Mouse (Mus musculus) limb, embryonic 10.5 days (tissue): ENCODE results near the gene B4galt1. TPM values are rescaled to one million over a fixed set of nuclear protein-coding genes. Genes with fewer than 3 reads are reported as not detected.
A peak's percentile ranks its signal among the peaks of the same experiment; 100 is the strongest.

ENCODE experiments used
- DNase-seq: peaks from one replicate; pipeline ENCODE4 v3.0.0-alpha.2; 2017; ENCODE audit warnings: low spot score
- H3K27ac ChIP-seq: fragments of 300-500 bp; sonication (generic); 2 replicates; pipeline ENCODE4 v1.5.1; 2016; ENCODE audit warnings: mild to moderate bottlenecking
- H3K27me3 ChIP-seq: fragments of 300-500 bp; sonication (generic); 2 replicates; pipeline ENCODE4 v1.6.1; 2016; ENCODE audit warnings: low read depth, mild to moderate bottlenecking; ENCODE audit not compliant: poor library complexity, severe bottlenecking
- H3K36me3 ChIP-seq: fragments of 300-500 bp; sonication (generic); 2 replicates; pipeline ENCODE4 v1.6.1; 2016; ENCODE audit warnings: mild to moderate bottlenecking, moderate library complexity
- H3K4me1 ChIP-seq: fragments of 300-500 bp; sonication (generic); 2 replicates; pipeline ENCODE4 v1.6.1; 2016
- H3K4me3 ChIP-seq: fragments of 300-500 bp; sonication (generic); 2 replicates; pipeline ENCODE4 v1.5.1; 2016; ENCODE audit warnings: mild to moderate bottlenecking, moderate library complexity
- H3K9me3 ChIP-seq: fragments of 300-500 bp; sonication (generic); replicated peaks from 2 replicates; pipeline ENCODE4 v1.6.1; 2016; ENCODE audit warnings: mild to moderate bottlenecking
- WGBS: fragments of 180-500 bp; shearing (Covaris S2); methylation state at CpG from one replicate; pipeline ENCODE4 v1.1.7; 2016; 5-methylcytosine and 5-hydroxymethylcytosine counted together
- polyA plus RNA-seq: library from polyadenylated mRNA; unstranded; fragments of >200 nt; fragmentation: Nextera tagmentation; extraction: Ambion mirVana; gene quantifications from 2 replicates; pipeline ENCODE4 v1.2.1, GENCODE M21; 2016

The B4galt1 gene
- 23.6 and 29.9 TPM in 2 replicates for polyA plus RNA-seq

GRCm38 (mm10) chr4:40853565-40854386 lies at the start of gene B4galt1:
B4galt1 (minus strand) TSS chr4:40854005.
- Histone ChIP-seq H3K36me3 (peaks cover 5% of the 10 kb centered on the region; the same call in 1 of the 2 replicates), H3K4me1 (peaks cover 41% of the 10 kb centered on the region), H3K4me3 (peak within 1 kb of the TSS; percentile 75), H3K27me3 (no peaks in the 10 kb centered on the region), H3K9me3 (no peaks in the 10 kb centered on the region), H3K27ac (peak within 1 kb of the TSS; percentile 93)
- peak; percentile 99 for DNase-seq
- under 1% methylated on average over 83 of the region's 83 CpGs for WGBS

- no peaks in the 10 kb centered on the region for H3K36me3 ChIP-seq
- WGBS = 85% methylated on average over 4 of the region's 4 CpGs
- no peak overlapping the region for H3K4me3 ChIP-seq
- DNase-seq = no peak
- no peaks in the 10 kb centered on the region for H3K27me3 ChIP-seq
- no peak overlapping the region for H3K27ac ChIP-seq
- 0 out of 2 replicates have a peak, but pooled peaks cover 7% of the 10 kb centered on the region for H3K4me1 ChIP-seq
- H3K9me3 ChIP-seq = no peaks in the 10 kb centered on the region
Observed at GRCm38 (mm10) chr4:40900612-40901011, 46.8 kb upstream of the B4galt1 start.

GRCm38 (mm10) chr4:40900071-40900470 lies 46.3 kb upstream of the B4galt1 start:
- DNase-seq = no peak
- no peaks in the 10 kb centered on the region for H3K27me3 ChIP-seq
- no peaks in the 10 kb centered on the region for H3K9me3 ChIP-seq
- 96% methylated on average over 3 of the region's 3 CpGs for WGBS
- 0 out of 2 replicates have a peak, but pooled peaks cover 7% of the 10 kb centered on the region for H3K4me1 ChIP-seq
- no peak overlapping the region for H3K27ac ChIP-seq
- H3K36me3 ChIP-seq = no peaks in the 10 kb centered on the region
- H3K4me3 ChIP-seq = no peak overlapping the region

GRCm38 (mm10) chr4:40899264-40899663 lies 45.5 kb upstream of the B4galt1 start:
- Histone ChIP-seq H3K9me3 (no peaks in the 10 kb centered on the region), H3K36me3 (no peaks in the 10 kb centered on the region), H3K4me1 (0 out of 2 replicates have a peak, but pooled peaks cover 7% of the 10 kb centered on the region), H3K27ac (no peak overlapping the region), H3K4me3 (no peak overlapping the region), H3K27me3 (no peaks in the 10 kb centered on the region)
- WGBS = 75% methylated on average over 2 of the region's 2 CpGs
- no peak for DNase-seq

DNA sequence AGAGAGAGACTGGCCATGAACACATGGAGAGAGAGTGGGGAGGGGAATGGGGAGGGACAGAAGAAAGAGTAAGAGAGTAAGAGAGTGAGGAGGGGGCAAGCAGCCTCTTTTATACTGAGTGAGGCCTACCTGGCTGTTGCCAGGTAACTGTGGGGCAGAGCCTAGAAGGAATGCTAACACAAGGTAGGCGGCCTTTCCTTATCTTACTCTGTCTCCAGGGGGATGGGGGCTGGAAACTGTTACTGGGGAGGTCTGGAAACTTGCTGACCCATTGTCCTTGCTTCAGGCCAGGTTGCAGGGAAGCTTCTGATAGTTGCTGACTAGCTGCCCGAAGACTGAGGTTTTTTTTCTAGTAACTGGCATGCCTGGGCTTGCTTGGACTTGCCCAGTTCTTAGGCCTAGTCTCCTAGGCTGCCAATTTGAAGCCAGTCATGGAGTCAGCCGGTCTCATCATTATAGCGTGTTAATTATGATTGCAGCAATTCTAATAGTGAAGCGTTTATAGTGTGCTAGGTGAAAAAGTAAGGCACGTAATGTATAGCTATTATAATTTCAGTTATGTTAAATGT lies 44.8 kb upstream of the B4galt1 start:
- WGBS = 77% methylated on average over 6 of the region's 6 CpGs

DNA sequence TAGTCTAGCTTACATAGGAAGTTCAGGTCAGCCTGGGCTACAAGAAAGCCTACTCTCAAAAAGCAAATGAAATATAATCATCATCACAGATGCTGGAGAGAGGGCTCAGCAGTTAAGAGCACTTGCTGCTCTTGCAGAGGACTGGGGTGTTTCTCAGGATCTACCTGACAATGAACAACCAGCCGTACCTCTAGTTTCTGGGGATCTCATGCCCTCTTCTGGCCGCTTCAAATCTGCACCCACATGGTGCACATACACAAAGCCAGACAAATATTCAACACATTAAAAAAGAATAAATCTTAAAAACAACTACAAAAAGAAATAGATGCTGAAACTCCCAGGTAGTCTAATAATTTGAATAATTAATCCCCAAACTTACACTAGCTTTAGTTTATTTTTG lies 41.8 kb upstream of the B4galt1 start:
- no peak for DNase-seq
- Histone ChIP-seq H3K27me3 (no peaks in the 10 kb centered on the region), H3K36me3 (no peaks in the 10 kb centered on the region), H3K4me3 (no peak overlapping the region), H3K4me1 (0 out of 2 replicates have a peak, but pooled peaks cover 7% of the 10 kb centered on the region), H3K27ac (no peak overlapping the region), H3K9me3 (no peaks in the 10 kb centered on the region)
- WGBS = 96% methylated on average over 2 of the region's 2 CpGs

More for the DNA sequence above, 44.8 kb upstream of the B4galt1 start:
- H3K27me3 ChIP-seq = no peaks in the 10 kb centered on the region
- 0 out of 2 replicates have a peak, but pooled peaks cover 7% of the 10 kb centered on the region for H3K4me1 ChIP-seq
- H3K36me3 ChIP-seq = no peaks in the 10 kb centered on the region
- H3K27ac ChIP-seq = no peak overlapping the region
- H3K9me3 ChIP-seq = no peaks in the 10 kb centered on the region
- no peak for DNase-seq
- no peak overlapping the region for H3K4me3 ChIP-seq

DNA sequence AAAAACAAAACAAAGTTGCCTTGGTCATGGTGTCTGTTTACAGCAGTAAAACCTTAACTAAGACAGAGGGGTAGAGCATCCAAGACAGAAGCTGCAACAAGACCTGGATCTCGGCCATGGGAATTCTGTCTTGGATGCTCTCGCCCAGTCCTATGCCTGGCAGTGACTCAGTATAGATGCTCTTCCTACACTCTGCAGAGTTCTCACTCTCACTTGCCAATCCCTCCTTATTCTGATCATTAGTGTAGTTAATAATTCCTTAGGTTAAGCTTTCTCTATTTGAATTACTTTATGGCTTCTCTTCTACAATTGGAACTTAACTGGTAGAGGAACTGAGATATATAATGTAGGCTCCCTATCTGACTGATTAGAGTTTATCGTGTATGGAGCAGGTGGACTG lies 41.3 kb upstream of the B4galt1 start:
- Histone ChIP-seq H3K36me3 (no peaks in the 10 kb centered on the region), H3K4me1 (0 out of 2 replicates have a peak, but pooled peaks cover 7% of the 10 kb centered on the region), H3K9me3 (no peaks in the 10 kb centered on the region), H3K4me3 (no peak overlapping the region), H3K27me3 (no peaks in the 10 kb centered on the region), H3K27ac (no peak overlapping the region)
- 90% methylated on average over 3 of the region's 3 CpGs for WGBS
- no peak for DNase-seq

DNA sequence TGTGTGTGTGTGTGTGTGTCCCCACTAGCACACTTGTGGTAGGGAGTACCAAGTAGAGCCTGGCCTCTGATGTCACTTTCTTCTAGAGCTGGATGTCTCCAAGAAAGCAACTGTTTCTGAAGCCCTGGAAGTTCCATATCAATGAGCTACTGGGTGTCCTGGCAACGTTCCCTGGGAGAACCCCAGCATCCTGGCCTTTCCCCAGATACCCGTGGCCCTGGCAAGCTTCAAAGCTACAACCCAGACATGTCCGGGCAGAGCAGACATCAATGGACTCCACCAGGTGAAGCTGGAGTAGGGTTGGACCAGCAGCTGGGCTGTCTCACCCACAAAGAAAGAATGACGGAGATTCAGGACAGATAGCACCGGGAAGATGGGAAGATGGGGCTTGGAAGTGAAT lies 37.4 kb upstream of the B4galt1 start:
- no peaks in the 10 kb centered on the region for H3K4me1 ChIP-seq
- no peak overlapping the region for H3K27ac ChIP-seq
- no peaks in the 10 kb centered on the region for H3K36me3 ChIP-seq
- H3K4me3 ChIP-seq = no peak overlapping the region
- no peaks in the 10 kb centered on the region for H3K9me3 ChIP-seq
- H3K27me3 ChIP-seq = no peaks in the 10 kb centered on the region
- 79% methylated on average over 5 of the region's 5 CpGs for WGBS
- no peak for DNase-seq

DNA sequence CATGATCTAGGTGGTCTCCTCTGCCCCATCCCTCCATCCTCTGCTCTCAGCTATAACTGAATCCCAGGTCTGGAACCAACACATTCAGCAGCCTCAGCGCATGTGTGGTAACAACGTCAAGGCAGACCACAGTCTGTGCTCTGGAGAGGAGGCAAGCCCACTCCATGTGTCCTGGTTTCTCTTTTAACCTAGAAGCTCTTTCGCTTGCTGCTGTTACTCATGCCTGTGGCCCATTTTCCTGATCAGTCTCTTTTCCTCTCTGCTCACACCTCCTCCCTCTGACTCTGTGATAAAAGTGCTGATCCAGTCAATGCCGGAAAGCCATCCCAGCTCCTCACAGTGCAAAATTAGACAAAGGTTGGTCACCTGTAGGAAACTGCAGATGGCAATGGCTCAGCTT lies 36.2 kb upstream of the B4galt1 start:
- Histone ChIP-seq H3K9me3 (no peaks in the 10 kb centered on the region), H3K4me1 (no peaks in the 10 kb centered on the region), H3K27ac (no peak overlapping the region), H3K4me3 (no peak overlapping the region), H3K27me3 (no peaks in the 10 kb centered on the region), H3K36me3 (no peaks in the 10 kb centered on the region)
- WGBS = 88% methylated on average over 4 of the region's 4 CpGs
- no peak for DNase-seq

DNA sequence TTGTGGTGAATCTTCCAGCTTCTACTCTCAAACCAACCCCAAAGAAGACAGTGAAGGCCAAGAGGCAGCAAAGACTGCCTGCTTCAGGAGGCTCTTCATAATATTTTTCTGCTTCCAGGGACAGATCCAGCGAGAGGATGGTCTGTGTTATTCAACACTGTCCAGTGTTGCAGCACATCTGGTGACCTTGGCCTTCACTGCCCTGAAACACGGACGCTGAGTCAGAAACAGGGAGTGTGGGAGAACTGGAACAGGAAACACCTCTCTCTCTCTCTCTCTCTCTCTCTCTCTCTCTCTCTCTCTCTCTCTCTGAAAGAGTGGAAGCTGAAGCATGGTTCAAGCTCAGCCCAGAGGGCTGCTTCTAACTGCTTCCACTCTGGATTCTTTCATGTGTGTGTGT lies 35.4 kb upstream of the B4galt1 start:
- Histone ChIP-seq H3K4me3 (no peak overlapping the region), H3K36me3 (no peaks in the 10 kb centered on the region), H3K27ac (no peak overlapping the region), H3K27me3 (no peaks in the 10 kb centered on the region), H3K9me3 (no peaks in the 10 kb centered on the region), H3K4me1 (no peaks in the 10 kb centered on the region)
- no peak for DNase-seq
- 59% methylated on average over 3 of the region's 3 CpGs for WGBS

GRCm38 (mm10) chr4:40888839-40889238 lies 35.0 kb upstream of the B4galt1 start:
- 82% methylated on average over 11 of the region's 11 CpGs for WGBS
- no peak overlapping the region for H3K4me3 ChIP-seq
- no peak overlapping the region for H3K27ac ChIP-seq
- H3K4me1 ChIP-seq = no peaks in the 10 kb centered on the region
- DNase-seq = no peak
- H3K36me3 ChIP-seq = no peaks in the 10 kb centered on the region
- no peaks in the 10 kb centered on the region for H3K9me3 ChIP-seq
- H3K27me3 ChIP-seq = no peaks in the 10 kb centered on the region

DNA sequence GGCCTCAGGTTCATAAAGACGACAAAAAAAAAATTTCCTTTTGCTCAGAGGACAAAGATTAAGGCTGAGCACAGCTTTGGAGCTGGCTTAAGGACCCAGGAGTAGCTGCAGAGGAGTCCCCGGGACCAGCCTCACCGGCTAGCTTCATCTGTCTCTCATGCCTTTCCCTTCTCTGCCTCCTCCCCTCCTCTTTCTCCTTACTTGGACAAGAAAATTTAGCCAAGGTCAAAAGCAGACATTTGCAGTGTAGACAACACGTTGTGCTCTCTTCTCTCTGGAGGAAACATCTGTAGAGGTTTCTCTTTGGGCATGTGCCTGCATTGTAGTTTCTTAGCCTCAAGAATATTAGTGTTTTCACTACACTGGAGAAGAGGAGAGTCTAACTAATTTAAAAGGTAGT lies 32.1 kb upstream of the B4galt1 start:
- H3K27ac ChIP-seq = no peak overlapping the region
- H3K4me3 ChIP-seq = no peak overlapping the region
- 87% methylated on average over 4 of the region's 4 CpGs for WGBS
- no peaks in the 10 kb centered on the region for H3K9me3 ChIP-seq
- no peaks in the 10 kb centered on the region for H3K4me1 ChIP-seq
- H3K27me3 ChIP-seq = no peaks in the 10 kb centered on the region
- H3K36me3 ChIP-seq = no peaks in the 10 kb centered on the region
- DNase-seq = no peak

DNA sequence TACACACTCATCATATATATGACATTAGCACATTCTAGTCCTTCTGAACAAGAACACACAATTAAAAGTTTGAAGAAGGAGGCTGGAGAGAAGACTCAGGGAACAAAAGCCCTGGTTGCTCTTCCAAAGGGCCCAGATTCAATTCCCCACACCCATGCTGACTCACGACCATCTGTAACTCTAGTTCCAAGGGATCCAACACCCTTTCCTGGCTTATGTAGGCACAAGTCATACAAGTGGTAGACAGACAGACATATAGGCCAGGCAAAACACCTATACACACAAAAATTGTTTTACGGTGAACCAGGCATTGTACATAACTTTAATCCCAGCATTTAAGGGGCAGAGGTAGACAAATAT lies 31.3 kb upstream of the B4galt1 start:
- 82% methylated on average over 2 of the region's 2 CpGs for WGBS
- Histone ChIP-seq H3K9me3 (no peaks in the 10 kb centered on the region), H3K36me3 (no peaks in the 10 kb centered on the region), H3K4me1 (no peaks in the 10 kb centered on the region), H3K4me3 (no peak overlapping the region), H3K27me3 (no peaks in the 10 kb centered on the region), H3K27ac (no peak overlapping the region)
- no peak for DNase-seq
